Mouse (Mus musculus): ENCODE measurements at regions not wholly inside any gene's neighbourhood (a gene's known extent, or its start where the extent isn't known, plus 50 kb on each side); places are given as distances from the start of the nearest gene placed in this dataset.

DNA sequence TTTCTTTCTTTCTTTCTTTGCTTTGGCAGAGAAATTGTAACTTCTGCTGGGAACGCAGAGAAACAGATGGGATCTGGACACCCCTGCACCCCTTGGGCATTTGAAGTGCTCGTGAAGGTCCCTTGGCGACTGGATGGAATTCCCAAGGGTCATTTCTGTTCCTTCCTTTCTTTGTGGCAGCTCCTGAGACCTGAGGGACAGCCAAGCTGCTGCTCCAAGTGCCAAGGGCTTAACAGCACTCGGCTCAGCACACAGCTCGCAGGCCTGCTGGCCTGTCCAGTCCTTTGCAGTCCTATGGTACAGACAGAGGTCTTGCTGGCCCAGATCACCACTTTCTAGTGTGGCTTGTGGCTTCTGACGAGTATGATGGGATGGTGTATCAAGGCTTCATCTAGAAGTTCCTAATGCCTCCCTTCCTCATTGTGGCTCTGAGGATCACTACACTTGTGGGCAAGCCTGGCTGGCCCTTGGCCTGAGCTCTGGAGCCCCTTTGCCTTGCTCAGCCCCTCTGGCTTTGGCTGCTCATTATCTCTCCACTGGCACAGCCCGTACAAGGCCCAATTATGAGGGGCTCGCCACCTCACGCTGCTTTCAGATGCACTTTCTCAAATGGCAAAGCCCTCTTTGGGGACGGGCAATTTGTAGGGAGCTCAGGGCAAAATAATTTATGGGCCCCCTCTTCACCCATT lies 63.7 kb upstream of the Pitx1 start:
- TF ChIP-seq POLR2A (IDR thresholded peaks at IDR 0.05; ENCODE audit: low read depth, low read length) (no peak), CTCF (IDR thresholded peaks at IDR 0.05; ENCODE audit: extremely low read depth, insufficient read length, insufficient replicate concordance, low read depth, low read length) (no peak)

Data from small intestine, adult 2 months (tissue).